Mouse (Mus musculus) small intestine, adult 2 months (tissue): ENCODE data around the gene Gmfb. TPM values are rescaled to one million over a fixed set of nuclear protein-coding genes. Genes with fewer than 3 reads are reported as not detected.

Experiments used
- H3K27ac ChIP-seq: fragments of 200-500 bp; 2 replicates; pipeline ENCODE4 v1.5.1; 2012; ENCODE audit warnings: low read depth, low read length, control low read depth, inconsistent platforms; ENCODE audit not compliant: insufficient read depth
- H3K27me3 ChIP-seq: fragments of 200-500 bp; 2 replicates; pipeline ENCODE4 v1.6.1; 2012; ENCODE audit warnings: mild to moderate bottlenecking, moderate library complexity, low read length, inconsistent platforms; ENCODE audit not compliant: control insufficient read depth, insufficient read depth
- H3K36me3 ChIP-seq: fragments of 200-500 bp; 2 replicates; pipeline ENCODE4 v1.6.1; 2012; ENCODE audit warnings: mild to moderate bottlenecking, low read length, control low read depth, inconsistent platforms; ENCODE audit not compliant: control insufficient read depth, insufficient read depth
- H3K4me1 ChIP-seq: fragments of 200-500 bp; 2 replicates; pipeline ENCODE4 v1.6.1; 2012; ENCODE audit warnings: low read length, inconsistent platforms, mixed read lengths; ENCODE audit not compliant: control insufficient read depth, insufficient read depth, insufficient read length
- H3K4me3 ChIP-seq: fragments of 200-500 bp; 2 replicates; pipeline ENCODE4 v1.5.1; 2012; ENCODE audit warnings: low read depth, mild to moderate bottlenecking, control low read depth, inconsistent platforms, low read length, moderate library complexity
- CTCF ChIP-seq: fragments of 200-500 bp; IDR thresholded peaks from 2 replicates; pipeline ENCODE4 v1.5.1; 2012; ENCODE audit warnings: low read depth, mild to moderate bottlenecking, control low read depth, inconsistent platforms, low read length, moderate library complexity, mixed read lengths; ENCODE audit not compliant: insufficient replicate concordance, insufficient read length; ENCODE audit errors: extremely low read depth
- POLR2A ChIP-seq: fragments of 200-500 bp; IDR thresholded peaks from 2 replicates; pipeline ENCODE4 v1.6.1; 2012; ENCODE audit warnings: low read depth, mild to moderate bottlenecking, control low read depth, inconsistent platforms, low read length, moderate library complexity
- WGBS: fragments of 180-500 bp; shearing (Covaris S2); methylation state at CpG from one replicate; pipeline ENCODE4 v1.1.7; 2018; 5-methylcytosine and 5-hydroxymethylcytosine counted together
- polyA plus RNA-seq: library from polyadenylated mRNA; depleted of rRNA; stranded (reverse); fragments of >200 nt; gene quantifications from 2 replicates; pipeline ENCODE4 v1.2.3, GENCODE M21; 2012

Gmfb gene
- polyA plus RNA-seq, 1 experiment, result 1.9 TPM

GRCm38 (mm10) chr14:46785247-46785646, 36.8 kb downstream of the Gmfb start:
- no peak overlapping the region for H3K27ac ChIP-seq
- H3K4me3 ChIP-seq, result no peak overlapping the region
- no peaks in the 10 kb centered on the region for H3K27me3 ChIP-seq
- peaks cover 7% of the 10 kb centered on the region for H3K36me3 ChIP-seq
- peaks cover 8% of the 10 kb centered on the region; the same call in 1 of the 2 replicates for H3K4me1 ChIP-seq
- WGBS, result 91% methylated on average over 5 of the region's 5 CpGs
- TF ChIP-seq CTCF (no peak), POLR2A (no peak)

GRCm38 (mm10) chr14:46783327-46783926, 38.6 kb downstream of the Gmfb start:
- Histone ChIP-seq H3K27me3 (no peaks in the 10 kb centered on the region), H3K27ac (no peak overlapping the region), H3K36me3 (peaks cover 22% of the 10 kb centered on the region), H3K4me1 (peaks cover 4% of the 10 kb centered on the region; the same call in 1 of the 2 replicates), H3K4me3 (no peak overlapping the region)
- WGBS, result 86% methylated on average over 10 of the region's 10 CpGs
- TF ChIP-seq CTCF (no peak), POLR2A (no peak)

- 80% methylated on average over 8 of the region's 8 CpGs for WGBS
- peaks cover 4% of the 10 kb centered on the region; the same call in 1 of the 2 replicates for H3K4me1 ChIP-seq
These were observed 39.7 kb downstream of the Gmfb start for GRCm38 (mm10) chr14:46782187-46782828.

DNA sequence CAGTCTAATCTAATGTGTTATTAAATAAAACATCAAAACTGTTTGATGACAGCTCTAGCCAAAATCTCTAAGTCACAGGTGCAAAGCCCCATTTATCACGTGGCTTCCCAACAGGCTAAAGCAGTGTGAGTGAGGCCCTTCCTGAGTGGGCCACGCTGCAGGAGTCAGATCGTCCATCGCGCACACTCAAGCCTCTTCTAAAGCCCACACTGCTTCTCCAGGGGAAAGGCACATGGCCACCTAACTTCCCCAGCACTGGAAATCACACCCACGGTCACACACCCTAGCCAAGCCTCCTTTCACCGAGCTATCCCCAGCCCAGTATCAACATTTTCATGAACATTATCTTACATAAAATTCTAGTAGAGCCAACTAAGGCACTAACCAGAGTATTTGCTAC, 41.0 kb downstream of the Gmfb start:
- Histone ChIP-seq H3K4me1 (no peaks in the 10 kb centered on the region; the same call in 1 of the 2 replicates), H3K36me3 (peaks cover 38% of the 10 kb centered on the region), H3K27me3 (no peaks in the 10 kb centered on the region), H3K4me3 (no peak overlapping the region), H3K27ac (no peak overlapping the region)
- no peak for TF ChIP-seq POLR2A
- TF ChIP-seq CTCF, result no peak
- WGBS, result 93% methylated on average over 7 of the region's 7 CpGs

More at GRCm38 (mm10) chr14:46782187-46782828, 39.7 kb downstream of the Gmfb start:
- Histone ChIP-seq H3K27me3 (no peaks in the 10 kb centered on the region), H3K27ac (no peak overlapping the region), H3K36me3 (peaks cover 32% of the 10 kb centered on the region), H3K4me3 (no peak overlapping the region)
- TF ChIP-seq POLR2A (no peak), CTCF (no peak)

DNA sequence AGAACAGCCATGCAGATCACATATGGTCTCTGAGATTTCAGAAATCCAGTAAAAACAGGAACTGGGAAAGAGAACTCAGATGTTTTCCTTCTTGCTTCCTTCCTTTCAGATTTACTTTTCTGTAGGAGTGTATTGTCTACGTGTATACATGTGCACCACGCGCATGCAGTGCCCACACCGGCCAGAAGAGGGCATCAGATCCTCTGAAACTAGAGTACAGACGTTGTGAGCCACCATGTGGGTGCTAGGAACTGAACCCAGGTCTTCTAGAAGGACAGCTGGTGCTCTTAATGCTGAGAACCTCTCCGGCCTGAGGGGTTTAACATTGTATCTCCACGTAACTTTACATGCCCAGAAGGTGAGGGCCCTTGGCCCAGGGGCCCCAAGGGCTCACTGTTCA, 42.8 kb downstream of the Gmfb start:
- TF ChIP-seq POLR2A, result no peak
- TF ChIP-seq CTCF, result peak; percentile 39; the same call in 1 of the 2 replicates
- Histone ChIP-seq H3K27ac (no peak overlapping the region), H3K4me3 (no peak overlapping the region), H3K4me1 (no peaks in the 10 kb centered on the region), H3K27me3 (no peaks in the 10 kb centered on the region), H3K36me3 (peaks cover 48% of the 10 kb centered on the region)
- 96% methylated on average over 7 of the region's 7 CpGs for WGBS

DNA sequence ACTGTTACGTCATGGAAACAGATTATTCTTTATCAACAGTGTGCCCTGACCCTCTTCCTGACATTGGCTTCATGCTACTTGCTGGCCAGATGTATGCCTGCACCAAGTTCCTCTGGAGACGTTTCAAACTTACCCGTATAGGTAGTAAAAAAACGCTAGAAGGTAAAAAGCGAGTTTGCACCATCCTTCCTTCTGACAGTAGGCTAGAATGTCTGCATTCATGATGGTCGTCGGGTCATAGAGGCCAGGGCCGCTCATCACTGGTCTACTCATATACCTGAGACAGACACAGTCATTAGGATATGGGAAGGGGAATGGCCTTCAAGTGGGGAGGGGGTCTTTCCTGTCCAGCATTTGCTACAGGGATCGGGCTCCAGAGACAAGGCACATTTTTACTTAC, 43.3 kb downstream of the Gmfb start:
- H3K27ac ChIP-seq, result no peak overlapping the region
- TF ChIP-seq POLR2A (no peak), CTCF (no peak)

GRCm38 (mm10) chr14:46770036-46770435, 52.0 kb downstream of the Gmfb start:
- Histone ChIP-seq H3K27me3 (no peaks in the 10 kb centered on the region), H3K4me3 (no peak overlapping the region), H3K4me1 (no peaks in the 10 kb centered on the region), H3K27ac (no peak overlapping the region), H3K36me3 (peaks cover 36% of the 10 kb centered on the region)
- TF ChIP-seq POLR2A, result no peak
- no peak for TF ChIP-seq CTCF
- WGBS, result 71% methylated on average over 6 of the region's 6 CpGs

More for the DNA sequence above, 43.3 kb downstream of the Gmfb start:
- no peak overlapping the region for H3K4me3 ChIP-seq
- H3K4me1 ChIP-seq, result no peaks in the 10 kb centered on the region
- 97% methylated on average over 9 of the region's 9 CpGs for WGBS
- H3K36me3 ChIP-seq, result peaks cover 50% of the 10 kb centered on the region
- no peaks in the 10 kb centered on the region for H3K27me3 ChIP-seq

DNA sequence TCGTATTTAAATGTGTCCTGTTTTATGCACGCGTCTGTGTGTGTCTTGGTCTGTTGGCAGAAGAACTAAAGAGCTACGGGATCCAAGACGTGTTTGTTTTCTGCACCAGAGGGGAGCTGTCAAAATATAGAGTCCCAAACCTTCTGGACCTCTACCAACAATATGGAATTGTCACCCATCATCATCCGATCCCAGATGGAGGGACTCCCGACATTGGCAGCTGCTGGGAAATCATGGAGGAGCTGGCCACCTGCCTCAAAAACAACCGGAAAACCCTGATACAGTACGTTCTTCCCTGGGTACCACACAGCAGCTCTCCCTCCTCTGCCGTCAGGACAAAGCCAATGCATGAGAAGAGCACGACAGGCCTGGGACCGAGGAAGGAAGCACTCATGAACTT, 54.9 kb downstream of the Gmfb start:
- no peak overlapping the region for H3K4me3 ChIP-seq
- no peaks in the 10 kb centered on the region for H3K4me1 ChIP-seq
- no peak overlapping the region for H3K27ac ChIP-seq
- H3K27me3 ChIP-seq, result no peaks in the 10 kb centered on the region
- WGBS, result 87% methylated on average over 12 of the region's 12 CpGs
- peaks cover 25% of the 10 kb centered on the region for H3K36me3 ChIP-seq
- TF ChIP-seq POLR2A (no peak), CTCF (no peak)
